Mouse (Mus musculus) T-helper 17 cell (primary cell): Measurements from ENCODE around the gene Mia2.

Experiments used
- in situ Hi-C, 2 experiments: fragments of 300-600 bp; cut with MboI, MseI; formaldehyde crosslinking; loops; 1 replicate in 1 of 2; 2 replicates in 1 of 2; pipeline ENCODE4 v1.15.1; 2025; ENCODE audit warnings: high pct_unique_total_duplicates in 2 of 2

Gene Mia2

DNA sequence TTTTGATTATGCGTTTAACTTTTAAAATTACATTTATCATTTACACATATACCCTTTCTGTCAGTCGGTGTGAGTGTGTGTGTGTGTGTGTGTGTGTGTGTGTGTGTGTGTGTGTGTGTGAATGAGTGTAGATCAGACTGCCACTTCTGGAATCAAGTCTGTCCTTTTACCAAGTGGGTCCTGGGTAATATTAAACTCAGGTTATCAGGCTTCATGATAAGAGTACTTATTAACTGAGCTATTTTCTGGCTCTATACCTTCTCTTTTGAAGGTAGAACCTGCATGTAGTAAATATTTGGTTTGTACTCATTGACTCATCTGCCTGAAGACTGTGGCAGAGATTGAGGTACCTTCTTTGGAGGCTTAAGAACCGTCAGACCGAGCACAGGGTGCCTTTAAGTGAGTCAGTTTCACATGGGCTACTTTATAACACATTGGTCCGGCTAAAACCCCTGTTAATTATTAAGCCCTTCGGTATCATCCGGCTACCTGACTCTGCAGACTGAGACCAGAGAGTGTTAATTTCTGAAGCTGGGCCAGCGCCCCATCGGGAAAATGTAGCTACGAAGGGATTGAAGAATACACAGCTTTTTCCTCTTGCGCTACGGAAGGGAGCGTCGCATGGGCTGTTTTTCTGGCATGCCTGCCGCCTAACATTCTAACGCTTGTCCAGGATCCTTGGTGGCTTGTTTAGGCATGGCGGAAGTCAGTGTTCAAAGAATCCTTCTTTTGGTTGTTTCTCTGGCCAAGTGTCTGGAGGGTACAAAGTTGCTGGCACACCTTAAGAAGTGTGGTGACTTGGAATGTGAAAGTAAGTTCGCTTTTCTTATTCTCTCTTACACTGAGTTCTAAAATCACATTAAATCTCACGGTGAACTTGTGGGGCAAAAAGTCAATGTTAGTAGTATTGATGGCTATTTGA, at the start of gene Mia2:
TSS of gene Mia2 (plus strand) at position 696 of the 922 bp plus-strand sequence.
- in situ Hi-C loops: no loop called here

DNA sequence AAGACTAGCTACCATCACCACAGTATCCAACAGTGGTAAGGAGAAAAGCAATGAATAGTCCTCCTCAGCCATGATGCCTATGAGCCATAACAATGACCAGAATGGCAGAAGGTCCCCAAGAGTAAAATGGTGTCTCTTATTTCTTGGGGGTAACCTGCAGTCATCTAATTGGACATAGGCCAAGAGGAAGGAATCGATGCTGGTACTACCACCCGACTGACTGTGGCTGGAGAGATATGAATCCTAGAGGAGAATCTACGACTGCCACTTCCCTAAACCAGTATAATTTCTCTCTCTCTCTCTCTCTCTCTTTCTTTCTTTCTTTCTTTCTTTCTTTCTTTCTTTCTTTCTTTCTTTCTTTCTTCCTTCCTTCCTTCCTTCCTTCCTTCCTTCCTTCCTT, 43.1 kb upstream of the Mia2 start:
- in situ Hi-C loops: loop anchor here in 1 of 2 experiments (10.0 kb wide), 1 partner anchor 152 kb away; no protein-coding TSS in a partner anchor

DNA sequence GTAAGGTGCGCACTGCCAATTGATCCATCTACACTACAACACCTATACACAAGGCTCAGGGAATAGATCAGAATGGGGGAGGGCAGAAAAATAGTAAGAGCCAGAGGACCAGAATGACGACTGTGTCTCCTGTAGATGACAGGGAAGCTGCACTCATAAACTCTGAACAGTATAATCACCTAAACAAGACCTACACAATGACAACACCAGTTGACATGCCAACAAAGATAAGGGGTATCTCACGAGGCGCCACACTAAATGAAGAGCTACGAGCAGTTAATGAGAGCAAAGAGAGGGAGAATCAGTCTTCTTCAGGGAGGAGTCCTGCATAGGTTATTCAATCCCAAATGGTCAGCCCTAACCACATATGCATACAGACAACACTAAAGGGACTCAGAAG, 42.4 kb upstream of the Mia2 start:
- in situ Hi-C loops: loop anchor here in 1 of 2 experiments (10.0 kb wide), 1 partner anchor 152 kb away; no protein-coding TSS in a partner anchor

DNA sequence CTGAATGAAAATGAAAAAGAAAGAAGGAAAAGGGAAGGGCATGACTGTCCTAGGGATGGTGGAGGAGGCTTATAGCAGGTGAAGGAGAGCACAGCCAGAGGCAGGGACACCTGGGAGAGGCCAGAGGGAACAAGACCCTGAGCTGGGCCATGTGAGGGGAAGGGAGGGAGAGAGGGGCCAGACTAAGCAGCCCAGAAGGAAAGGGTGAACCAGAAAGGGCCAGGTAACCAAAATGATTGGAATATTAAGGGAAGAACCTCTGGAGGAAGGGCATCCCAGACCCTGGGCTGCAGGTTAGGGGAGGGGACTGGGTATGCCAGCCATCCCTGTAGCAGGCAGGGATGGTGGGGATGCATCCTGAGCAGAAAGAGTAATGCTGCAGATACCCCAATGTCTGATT, 41.6 kb upstream of the Mia2 start:
- in situ Hi-C loops: loop anchor here in 1 of 2 experiments (10.0 kb wide), 1 partner anchor 151 kb away; no protein-coding TSS in a partner anchor

DNA sequence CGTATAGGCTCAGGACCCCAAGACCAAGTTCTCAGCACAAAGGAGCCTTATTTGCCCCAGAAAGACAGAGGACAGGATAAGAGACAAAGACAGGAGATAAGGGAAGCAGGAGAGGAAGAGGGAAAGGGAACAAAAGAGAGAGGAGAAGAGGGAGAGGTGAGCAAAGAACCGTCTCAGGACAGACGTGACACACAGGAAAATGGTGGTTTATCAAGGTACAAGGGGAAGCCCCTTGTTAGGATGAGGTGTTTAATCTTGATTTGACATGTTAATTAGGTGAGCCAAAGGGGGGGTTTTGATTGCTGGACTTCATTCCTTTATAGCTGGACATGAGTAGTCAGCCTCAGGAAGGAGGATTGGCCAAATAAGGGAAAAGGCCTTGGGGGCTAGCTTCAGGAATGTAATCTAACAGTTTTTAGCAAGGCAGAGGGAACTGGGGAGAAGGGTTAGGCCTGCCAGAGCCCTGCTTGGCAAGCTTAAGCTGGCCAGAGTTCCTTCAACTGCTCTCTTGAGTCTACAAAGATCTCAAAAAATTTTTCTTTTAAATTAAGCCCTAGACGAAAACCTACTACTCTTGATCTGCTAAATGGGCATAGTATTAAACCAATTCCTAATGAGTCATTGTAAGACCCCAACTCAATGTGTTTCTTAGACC, 40.3 kb upstream of the Mia2 start:
- in situ Hi-C loops: loop anchor here in 1 of 2 experiments (10.0 kb wide), 1 partner anchor 149 kb away; no protein-coding TSS in a partner anchor

DNA sequence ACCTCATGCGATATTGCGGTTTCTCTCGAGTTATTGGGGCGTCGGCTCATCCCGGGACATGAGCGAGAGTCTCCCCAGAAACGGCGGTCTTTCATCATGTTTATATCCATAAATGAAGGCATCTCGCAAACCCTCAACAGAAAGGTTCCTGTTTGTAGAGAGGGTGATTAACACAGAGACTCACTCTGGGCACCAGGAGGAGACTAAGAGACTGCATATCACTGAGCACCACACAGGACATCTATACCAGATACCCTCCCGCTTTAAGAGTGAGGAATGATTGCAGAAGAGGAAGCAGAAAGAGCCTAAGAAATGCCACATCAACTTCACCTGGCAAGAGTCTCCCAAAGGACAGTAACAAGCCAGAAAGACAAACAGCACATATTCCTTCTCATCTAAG, 39.4 kb upstream of the Mia2 start:
- in situ Hi-C loops: loop anchor here in 1 of 2 experiments (10.0 kb wide), 1 partner anchor 149 kb away; no protein-coding TSS in a partner anchor

DNA sequence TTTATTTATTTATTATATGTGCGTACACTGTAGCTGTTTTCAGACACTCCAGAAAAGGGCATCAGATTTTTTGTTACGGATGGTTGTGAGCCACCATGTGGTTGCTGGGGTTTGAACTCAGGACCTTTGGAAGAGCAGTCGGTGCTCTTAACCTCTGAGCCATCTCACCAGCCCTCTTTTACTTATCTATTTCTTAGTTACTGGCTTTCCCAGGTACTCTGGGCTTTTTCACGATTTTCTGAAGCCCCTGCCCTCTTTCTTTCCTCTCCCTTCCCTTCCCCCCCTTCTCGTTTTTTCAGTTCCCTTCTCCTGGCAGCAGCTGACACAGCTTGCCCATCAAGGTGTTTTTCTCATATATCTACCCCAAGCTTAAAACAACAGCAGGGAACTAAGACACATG, 37.4 kb upstream of the Mia2 start:
- in situ Hi-C loops: loop anchor here in 1 of 2 experiments (10.0 kb wide), 1 partner anchor 147 kb away; no protein-coding TSS in a partner anchor

DNA sequence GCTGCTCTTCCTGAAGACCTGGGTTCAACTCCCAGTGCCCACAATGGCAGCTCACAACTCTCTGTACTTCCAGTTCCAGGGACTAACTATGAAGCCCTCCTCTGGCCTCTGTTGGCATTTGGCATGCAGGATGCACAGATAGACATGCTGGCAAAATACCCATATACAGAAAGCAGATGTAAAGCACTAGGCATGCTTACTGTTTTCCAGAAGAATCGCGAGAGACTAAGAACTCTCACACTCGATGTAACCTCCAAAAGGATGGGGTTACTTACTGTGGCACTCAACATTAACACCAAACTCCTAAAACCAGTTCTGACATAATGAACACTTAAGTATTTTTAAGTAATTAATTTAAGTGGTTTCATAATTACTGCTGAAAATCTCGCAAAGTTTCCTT, 35.3 kb upstream of the Mia2 start:
- in situ Hi-C loops: loop anchor here in 1 of 2 experiments (10.0 kb wide), 1 partner anchor 46 kb away; the partner anchor contains the start of genes Gemin2 and Sec23a

DNA sequence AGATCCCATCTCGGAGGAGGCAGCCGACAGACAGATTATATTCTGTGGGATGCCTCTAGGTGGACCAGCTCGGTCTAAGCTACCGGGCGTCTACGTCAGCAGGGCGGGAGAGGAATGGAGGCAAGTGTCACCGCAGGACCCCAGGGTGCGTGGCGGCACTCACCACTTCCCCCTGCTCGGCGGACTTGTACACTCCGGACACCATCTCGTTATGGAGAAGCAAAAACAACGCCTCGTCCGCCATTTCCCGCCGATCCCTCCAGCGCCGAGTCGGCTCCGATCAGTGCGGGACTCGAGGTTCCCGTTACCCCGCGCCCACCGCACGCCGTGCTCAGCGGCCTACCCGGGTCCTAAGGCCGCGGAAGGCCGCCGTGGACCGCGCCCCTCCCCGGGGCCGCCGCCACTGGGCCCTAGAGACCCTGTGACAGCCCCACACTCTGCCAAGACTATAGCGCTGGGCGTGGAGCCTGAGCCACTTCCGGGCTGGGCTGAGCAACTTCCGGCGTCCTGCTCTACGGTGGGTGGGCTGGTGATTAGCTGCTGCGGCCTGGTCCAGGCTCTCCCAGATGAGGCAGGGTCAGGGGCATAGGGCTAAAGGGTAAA, 34.5 kb upstream of the Mia2 start, which contains the start of gene Trappc6b:
TSS of gene Trappc6b (minus strand) at position 480 of the 603 bp plus-strand sequence.
- in situ Hi-C loops: loop anchor here in 1 of 2 experiments (10.0 kb wide), 1 partner anchor 46 kb away; the partner anchor contains the start of genes Gemin2 and Sec23a

DNA sequence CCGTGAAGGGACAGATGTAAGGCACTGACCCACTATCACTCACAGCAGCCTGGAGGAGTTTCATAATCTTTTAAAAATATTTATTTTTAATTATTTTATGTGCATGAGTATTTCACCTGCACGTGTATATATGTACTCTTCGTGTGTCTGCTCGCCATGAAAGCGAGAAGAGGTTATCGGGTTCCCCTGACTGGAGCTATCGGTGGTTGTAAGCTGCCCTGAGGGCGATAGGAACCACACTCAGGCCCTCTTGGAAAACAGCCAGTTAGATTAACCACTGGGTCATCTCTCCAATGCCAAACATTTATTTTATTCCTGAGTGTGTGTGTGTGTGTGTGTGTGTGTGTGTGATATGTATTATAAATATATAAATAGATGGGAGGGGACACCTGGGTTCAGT, 30.8 kb upstream of the Mia2 start:
- in situ Hi-C loops: loop anchor here in 1 of 2 experiments (5.0 to 10.0 kb wide), 2 partner anchors 50 to 62 kb away; partner anchors contain the start of genes Gemin2 and Sec23a

DNA sequence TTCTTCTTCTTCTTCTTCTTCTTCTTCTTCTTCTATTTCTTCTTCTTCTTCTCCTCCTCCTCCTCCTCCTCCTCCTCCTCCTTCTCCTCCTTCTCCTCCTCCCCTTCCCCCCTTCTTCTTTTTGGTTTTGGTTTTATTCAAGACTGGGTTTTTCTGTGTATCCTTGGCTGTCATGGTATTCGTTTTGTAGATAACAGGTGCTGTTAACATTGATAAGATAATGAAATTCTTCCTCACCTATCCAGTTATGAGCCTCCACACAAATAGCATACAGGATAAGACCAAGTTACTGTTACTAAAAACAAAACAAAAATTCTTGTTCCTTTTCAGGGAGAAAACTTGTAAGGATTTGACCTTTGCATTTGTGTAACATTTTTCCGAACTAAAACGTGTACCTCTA, 29.8 kb upstream of the Mia2 start:
- in situ Hi-C loops: loop anchor here in 1 of 2 experiments (5.0 to 10.0 kb wide), 2 partner anchors 51 to 62 kb away; partner anchors contain the start of genes Gemin2 and Sec23a

DNA sequence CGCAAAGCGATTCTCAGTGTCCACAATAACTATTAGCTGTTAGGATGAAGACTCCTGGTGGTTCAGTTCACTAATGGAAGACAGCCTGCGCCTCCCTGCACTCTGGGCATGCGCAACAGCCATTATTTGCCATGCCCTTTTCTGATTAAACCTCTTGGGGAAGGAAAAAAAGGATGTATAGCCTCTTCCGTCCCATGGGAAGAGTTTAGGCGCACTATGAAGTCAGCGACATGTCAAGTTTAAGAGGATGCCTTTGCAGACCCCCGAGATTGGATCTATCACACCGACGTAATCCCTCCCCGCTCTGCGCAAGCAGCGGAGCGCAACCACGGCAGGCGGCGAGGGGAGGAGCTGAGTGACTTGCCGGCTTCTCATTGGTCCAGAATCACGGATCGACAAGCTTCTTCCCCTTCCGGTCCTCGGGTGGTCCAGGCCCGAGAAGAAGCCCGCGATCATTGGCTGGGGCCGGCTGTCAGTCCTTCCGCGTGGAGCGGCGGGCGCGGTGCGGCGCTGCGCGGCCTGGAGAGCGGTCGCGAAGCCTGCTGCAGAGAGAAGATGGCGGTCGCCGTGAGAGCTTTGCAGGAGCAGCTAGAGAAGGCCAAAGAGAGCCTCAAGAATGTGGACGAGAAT, 29.0 kb upstream of the Mia2 start, which contains the start of gene Pnn:
TSS of gene Pnn (plus strand) at position 437 of the 630 bp plus-strand sequence.
- in situ Hi-C loops: loop anchor here in 1 of 2 experiments (5.0 to 10.0 kb wide), 2 partner anchors 52 to 61 kb away; partner anchors contain the start of genes Gemin2 and Sec23a

DNA sequence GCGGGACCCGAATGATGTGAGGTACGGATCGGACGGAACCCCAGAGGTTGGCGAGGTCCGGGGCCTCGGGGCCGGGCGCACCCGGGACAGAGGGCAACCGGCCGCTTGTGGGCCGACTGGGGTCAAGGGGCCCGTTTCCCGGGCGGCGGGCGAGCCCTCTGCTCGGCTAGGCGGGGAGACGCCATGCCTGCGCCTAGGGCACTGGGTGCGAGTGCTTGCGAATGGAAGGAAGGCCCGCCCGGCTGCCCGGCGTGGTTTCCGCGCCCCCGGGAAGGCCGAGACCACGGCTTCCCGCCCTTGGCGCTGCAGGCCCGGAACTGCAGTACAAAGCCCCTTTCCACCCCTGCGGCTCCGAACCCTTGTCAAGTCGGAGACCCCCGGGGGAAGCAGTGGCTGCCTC, 28.5 kb upstream of the Mia2 start:
- in situ Hi-C loops: loop anchor here in 1 of 2 experiments (5.0 to 10.0 kb wide), 2 partner anchors 52 to 60 kb away; partner anchors contain the start of genes Gemin2 and Sec23a

DNA sequence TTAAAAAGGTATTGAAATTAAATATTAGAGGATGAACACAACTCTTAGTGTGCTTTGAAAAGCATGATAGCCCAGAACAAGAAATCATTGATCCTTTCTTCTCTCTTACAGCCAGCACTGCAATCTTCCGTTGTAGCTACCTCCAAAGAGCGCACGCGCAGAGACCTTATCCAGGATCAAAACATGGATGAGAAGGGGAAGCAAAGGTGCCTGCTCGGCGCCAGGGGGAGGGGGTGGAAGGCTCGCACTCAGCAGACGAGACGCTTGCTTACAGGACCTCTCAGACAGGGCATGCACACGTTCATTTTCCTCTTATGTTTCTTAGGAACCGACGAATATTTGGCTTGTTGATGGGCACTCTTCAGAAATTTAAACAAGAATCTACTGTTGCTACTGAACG, 26.8 kb upstream of the Mia2 start:
- in situ Hi-C loops: loop anchor here in 1 of 2 experiments (5.0 to 10.0 kb wide), 2 partner anchors 54 to 59 kb away; partner anchors contain the start of genes Gemin2 and Sec23a

DNA sequence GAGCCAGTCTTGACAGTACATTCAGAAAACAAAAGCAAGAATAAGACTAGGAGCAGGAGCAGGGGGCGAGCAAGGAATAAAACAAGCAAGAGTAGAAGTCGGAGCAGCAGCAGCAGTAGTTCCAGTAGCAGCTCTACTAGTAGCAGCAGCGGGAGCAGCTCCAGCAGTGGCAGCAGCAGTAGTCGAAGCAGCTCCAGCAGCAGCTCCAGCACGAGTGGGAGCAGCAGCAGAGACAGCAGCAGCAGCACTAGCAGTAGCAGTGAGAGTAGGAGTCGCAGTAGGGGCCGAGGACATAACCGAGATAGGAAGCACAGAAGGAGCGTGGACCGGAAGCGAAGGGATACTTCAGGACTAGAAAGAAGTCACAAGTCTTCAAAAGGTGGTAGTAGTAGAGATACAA, 23.3 kb upstream of the Mia2 start:
- in situ Hi-C loops: no loop called here

DNA sequence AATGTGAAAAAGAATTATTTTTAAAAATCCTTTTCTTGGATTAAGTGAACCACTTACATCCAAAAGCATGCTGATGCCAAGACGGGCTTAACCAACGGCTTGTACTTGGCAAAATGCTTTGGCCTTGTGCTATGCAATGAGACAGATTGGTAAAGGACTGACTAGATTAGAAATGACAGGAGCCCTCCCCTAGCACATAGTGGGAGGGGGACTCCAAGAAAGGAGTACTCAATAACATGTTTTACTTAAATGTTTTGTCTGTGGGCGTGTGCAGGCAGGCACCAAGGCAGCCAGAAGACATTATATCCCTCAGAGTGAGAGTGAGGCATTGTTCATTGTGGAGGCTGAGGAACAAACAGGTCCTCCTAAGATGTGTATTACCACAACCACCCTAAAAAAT, 21.5 kb upstream of the Mia2 start:
- in situ Hi-C loops: no loop called here

DNA sequence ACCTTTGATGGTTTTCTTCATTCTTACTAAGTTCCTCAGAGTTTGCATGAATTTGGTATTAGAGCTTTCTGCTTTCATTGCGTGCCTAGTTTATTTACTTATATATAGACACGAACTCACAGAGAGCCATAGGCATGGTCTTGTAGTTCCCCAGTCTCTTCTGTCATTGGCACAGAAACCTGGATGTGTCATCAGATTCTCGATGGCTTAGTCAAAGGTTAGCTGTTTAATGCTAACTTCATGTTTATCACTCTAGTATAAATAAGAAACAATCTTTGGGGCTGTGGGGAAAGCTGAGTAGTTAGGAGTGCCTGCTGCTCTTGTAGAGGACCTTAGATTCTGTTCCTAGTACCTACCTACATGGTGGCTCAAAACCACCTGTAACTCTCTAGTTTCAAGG, 18.6 kb upstream of the Mia2 start:
- in situ Hi-C loops: no loop called here

DNA sequence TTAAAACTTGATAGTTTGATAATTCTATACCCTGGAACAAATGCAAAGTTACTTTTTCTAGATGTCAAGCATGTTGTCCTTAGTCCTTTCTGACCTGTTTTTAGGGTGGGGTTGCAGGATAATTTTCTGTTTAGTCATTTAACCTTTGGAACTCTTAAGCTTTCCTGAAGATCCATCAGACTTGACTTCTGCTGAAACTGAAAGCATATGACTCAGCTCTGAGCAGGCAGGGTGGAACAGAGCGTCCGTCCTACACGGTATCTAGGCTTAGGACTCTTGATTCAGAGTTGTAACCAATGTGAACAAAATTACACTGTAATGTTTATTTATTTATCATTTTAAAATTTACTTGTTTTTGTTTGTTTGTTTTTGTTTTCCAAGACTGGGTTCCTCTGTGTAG, 17.7 kb upstream of the Mia2 start:
- in situ Hi-C loops: no loop called here

DNA sequence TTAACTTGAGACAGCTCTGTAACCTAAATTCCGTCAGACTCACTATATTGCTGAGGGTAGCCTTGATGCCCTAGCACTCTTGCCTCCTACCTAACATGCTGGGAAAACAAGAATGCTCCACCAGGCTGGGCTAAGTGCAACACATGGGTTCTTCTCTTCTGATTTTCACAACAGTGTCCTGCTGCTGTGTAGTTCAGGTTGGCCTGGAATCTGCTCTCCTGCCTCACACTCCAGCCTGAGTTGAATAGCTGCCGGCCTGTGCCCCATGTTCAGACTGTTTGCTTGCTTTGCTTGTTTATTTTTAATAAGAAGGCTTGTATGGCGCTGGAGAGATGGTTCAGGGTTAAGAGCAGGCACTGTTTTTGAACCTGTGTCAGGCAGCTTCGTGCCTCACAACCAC, 15.1 kb upstream of the Mia2 start:
- in situ Hi-C loops: no loop called here

DNA sequence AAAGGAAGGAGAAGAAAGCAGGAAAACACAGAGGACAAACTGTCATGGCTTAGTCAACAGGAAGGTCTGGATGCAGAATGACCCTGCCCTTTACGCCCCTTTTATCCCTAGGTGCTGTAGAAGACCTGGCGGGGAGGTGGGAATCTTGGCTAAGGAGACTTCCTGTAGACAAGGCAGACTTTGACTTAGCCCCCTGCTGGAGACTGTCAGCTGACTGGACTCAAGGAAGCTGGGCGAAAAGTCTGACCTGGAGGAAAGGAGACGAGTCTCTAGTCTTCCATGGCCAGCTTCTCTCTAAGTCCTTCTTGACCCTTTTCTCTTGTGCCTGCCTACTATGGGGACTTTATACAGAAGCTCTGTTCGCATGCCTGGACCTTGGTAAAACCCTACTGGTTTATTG, 11.2 kb upstream of the Mia2 start:
- in situ Hi-C loops: no loop called here
